Mouse (Mus musculus): Measurements from ENCODE around the gene Adtrp. TPM values are rescaled to one million over a fixed set of nuclear protein-coding genes. Genes with fewer than 3 reads are reported as not detected.

Gene Adtrp
- total and polyA plus RNA-seq, 3 experiments = 6.9 to 132 (median 52.7) TPM

GRCm38 (mm10) chr13:41780296-41780695 lies 67.2 kb downstream of the Adtrp start:
- no peak for DNase-seq

- no peak for DNase-seq
Observed at GRCm38 (mm10) chr13:41779603-41780180, 67.8 kb downstream of the Adtrp start.

- DNase-seq = no peak
Observed at GRCm38 (mm10) chr13:41773812-41774376, 73.6 kb downstream of the Adtrp start.

GRCm38 (mm10) chr13:41771061-41771460 lies 76.4 kb downstream of the Adtrp start:
- DNase-seq = no peak

GRCm38 (mm10) chr13:41767941-41768340 lies 79.5 kb downstream of the Adtrp start:
- no peak for DNase-seq

- no peak for DNase-seq
Observed at GRCm38 (mm10) chr13:41761986-41762385, 85.5 kb downstream of the Adtrp start.

- no peak for DNase-seq
Observed at GRCm38 (mm10) chr13:41760484-41760883, 87.0 kb downstream of the Adtrp start.

- DNase-seq = peak; percentile 12
Observed at GRCm38 (mm10) chr13:41758550-41759465, 88.7 kb downstream of the Adtrp start.

GRCm38 (mm10) chr13:41753114-41753513 lies 94.4 kb downstream of the Adtrp start:
- DNase-seq = no peak

- peak; percentile 13 for DNase-seq
Observed at GRCm38 (mm10) chr13:41750481-41750880, 97.0 kb downstream of the Adtrp start.

GRCm38 (mm10) chr13:41748866-41749265 lies 98.6 kb downstream of the Adtrp start:
- peak; percentile 2 for DNase-seq

GRCm38 (mm10) chr13:41747691-41748090 lies 99.8 kb downstream of the Adtrp start:
- DNase-seq = peak; percentile 30

GRCm38 (mm10) chr13:41746971-41747615 lies 100.4 kb downstream of the Adtrp start:
- peak; percentile 14 for DNase-seq

- DNase-seq = peak; percentile 3
Observed at GRCm38 (mm10) chr13:41740456-41741085, 106.9 kb downstream of the Adtrp start.

GRCm38 (mm10) chr13:41737628-41738309 lies 109.7 kb downstream of the Adtrp start:
- DNase-seq = no peak

GRCm38 (mm10) chr13:41729660-41730059 lies 117.8 kb downstream of the Adtrp start:
- no peak for DNase-seq

- no peak for DNase-seq
Observed at GRCm38 (mm10) chr13:41727803-41728202, 119.7 kb downstream of the Adtrp start.

- no peak for DNase-seq
Observed at GRCm38 (mm10) chr13:41719331-41719730, 128.2 kb downstream of the Adtrp start.

GRCm38 (mm10) chr13:41718051-41718450 lies 129.4 kb downstream of the Adtrp start:
- DNase-seq = no peak
